Mouse (Mus musculus): ENCODE measurements around the gene Pde4d. TPM values are rescaled to one million over a fixed set of nuclear protein-coding genes. Genes with fewer than 3 reads are reported as not detected.
"Not testable (repeated sequence)": the region's sequence is repeated elsewhere in the genome, so short reads cannot be mapped to it uniquely, and the experiment has no call there.

Pde4d gene
- polyA plus RNA-seq, 1 experiment from 2014 or later, result 9.8 TPM

GRCm38 (mm10) chr13:108766020-108766727 is 316.4 kb downstream of the Pde4d start:
- Histone ChIP-seq H3K9me3 (no peaks in the 10 kb centered on the region), H3K36me3 (replicated peaks) (no peaks in the 10 kb centered on the region), H3K4me1 (no peaks in the 10 kb centered on the region), H3K27ac (no peak overlapping the region), H3K27me3 (ENCODE audit: poor library complexity, severe bottlenecking) (no peaks in the 10 kb centered on the region), H3K4me3 (no peak overlapping the region)
- no peak for DNase-seq (ENCODE audit: extremely low spot score, low spot score)
- WGBS, result 82% methylated on average over 11 of the region's 11 CpGs

- Histone ChIP-seq H3K4me3 (no peak overlapping the region), H3K27ac (no peak overlapping the region), H3K4me1 (no peaks in the 10 kb centered on the region), H3K36me3 (replicated peaks) (no peaks in the 10 kb centered on the region), H3K27me3 (ENCODE audit: poor library complexity, severe bottlenecking) (no peaks in the 10 kb centered on the region), H3K9me3 (no peaks in the 10 kb centered on the region)
- DNase-seq (ENCODE audit: extremely low spot score, low spot score), result no peak
- WGBS, result 85% methylated on average over 3 of the region's 3 CpGs
Measured at GRCm38 (mm10) chr13:108769465-108770056, 319.8 kb downstream of the Pde4d start.

- Histone ChIP-seq H3K4me3 (no peak overlapping the region), H3K4me1 (no peaks in the 10 kb centered on the region), H3K9me3 (no peaks in the 10 kb centered on the region), H3K36me3 (replicated peaks) (no peaks in the 10 kb centered on the region), H3K27me3 (ENCODE audit: poor library complexity, severe bottlenecking) (no peaks in the 10 kb centered on the region), H3K27ac (no peak overlapping the region)
- no peak for DNase-seq (ENCODE audit: extremely low spot score, low spot score)
- 74% methylated on average over 3 of the region's 3 CpGs for WGBS
Measured at GRCm38 (mm10) chr13:108772386-108772785, 322.6 kb downstream of the Pde4d start.

GRCm38 (mm10) chr13:108774981-108775380 is 325.2 kb downstream of the Pde4d start:
- Histone ChIP-seq H3K4me3 (no peak overlapping the region), H3K27ac (no peak overlapping the region), H3K27me3 (ENCODE audit: poor library complexity, severe bottlenecking) (no peaks in the 10 kb centered on the region), H3K36me3 (replicated peaks) (no peaks in the 10 kb centered on the region), H3K4me1 (no peaks in the 10 kb centered on the region), H3K9me3 (no peaks in the 10 kb centered on the region)
- no peak for DNase-seq (ENCODE audit: extremely low spot score, low spot score)
- WGBS, result 85% methylated on average over 1 of the region's 1 CpGs

GRCm38 (mm10) chr13:108775882-108776281 is 326.1 kb downstream of the Pde4d start:
- DNase-seq (ENCODE audit: extremely low spot score, low spot score), result no peak
- Histone ChIP-seq H3K9me3 (no peaks in the 10 kb centered on the region), H3K4me3 (no peak overlapping the region), H3K4me1 (no peaks in the 10 kb centered on the region), H3K36me3 (replicated peaks) (no peaks in the 10 kb centered on the region), H3K27ac (no peak overlapping the region), H3K27me3 (ENCODE audit: poor library complexity, severe bottlenecking) (no peaks in the 10 kb centered on the region)
- 89% methylated on average over 7 of the region's 7 CpGs for WGBS

- 76% methylated on average over 3 of the region's 3 CpGs for WGBS
- DNase-seq (ENCODE audit: extremely low spot score, low spot score); H3K27me3 ChIP-seq (ENCODE audit: poor library complexity, severe bottlenecking); H3K9me3 ChIP-seq; H3K36me3 ChIP-seq (replicated peaks); H3K4me3 ChIP-seq; H3K27ac ChIP-seq; H3K4me1 ChIP-seq: not testable (repeated sequence)
Measured at GRCm38 (mm10) chr13:108797620-108798019, 347.9 kb downstream of the Pde4d start.

GRCm38 (mm10) chr13:108809191-108809590 is 359.4 kb downstream of the Pde4d start:
- Histone ChIP-seq H3K27ac (no peak overlapping the region), H3K36me3 (replicated peaks) (no peaks in the 10 kb centered on the region), H3K27me3 (ENCODE audit: poor library complexity, severe bottlenecking) (no peaks in the 10 kb centered on the region), H3K9me3 (no peaks in the 10 kb centered on the region), H3K4me3 (no peak overlapping the region), H3K4me1 (no peaks in the 10 kb centered on the region)
- WGBS, result 93% methylated on average over 7 of the region's 7 CpGs
- DNase-seq (ENCODE audit: extremely low spot score, low spot score), result no peak

- no peaks in the 10 kb centered on the region for H3K4me1 ChIP-seq
- no peaks in the 10 kb centered on the region for H3K27me3 ChIP-seq (ENCODE audit: poor library complexity, severe bottlenecking)
- no peak overlapping the region for H3K27ac ChIP-seq
- no peaks in the 10 kb centered on the region for H3K36me3 ChIP-seq (replicated peaks)
- H3K9me3 ChIP-seq, result no peaks in the 10 kb centered on the region
- no peak overlapping the region for H3K4me3 ChIP-seq
- DNase-seq (ENCODE audit: extremely low spot score, low spot score), result no peak
- 67% methylated on average over 3 of the region's 3 CpGs for WGBS
Measured at GRCm38 (mm10) chr13:108812956-108813355, 363.2 kb downstream of the Pde4d start.

GRCm38 (mm10) chr13:108819846-108820408 is 370.2 kb downstream of the Pde4d start:
- Histone ChIP-seq H3K27ac (no peak overlapping the region), H3K4me3 (no peak overlapping the region), H3K4me1 (no peaks in the 10 kb centered on the region), H3K9me3 (no peaks in the 10 kb centered on the region), H3K36me3 (replicated peaks) (no peaks in the 10 kb centered on the region), H3K27me3 (ENCODE audit: poor library complexity, severe bottlenecking) (no peaks in the 10 kb centered on the region)
- WGBS, result 82% methylated on average over 6 of the region's 6 CpGs
- DNase-seq (ENCODE audit: extremely low spot score, low spot score), result no peak

GRCm38 (mm10) chr13:108820487-108820886 is 370.7 kb downstream of the Pde4d start:
- Histone ChIP-seq H3K27ac (no peak overlapping the region), H3K4me3 (no peak overlapping the region), H3K4me1 (no peaks in the 10 kb centered on the region), H3K36me3 (replicated peaks) (no peaks in the 10 kb centered on the region), H3K27me3 (ENCODE audit: poor library complexity, severe bottlenecking) (no peaks in the 10 kb centered on the region), H3K9me3 (no peaks in the 10 kb centered on the region)
- DNase-seq (ENCODE audit: extremely low spot score, low spot score), result no peak
- 91% methylated on average over 2 of the region's 2 CpGs for WGBS

- Histone ChIP-seq H3K9me3 (no peaks in the 10 kb centered on the region), H3K27ac (no peak overlapping the region), H3K36me3 (replicated peaks) (no peaks in the 10 kb centered on the region), H3K4me1 (no peaks in the 10 kb centered on the region), H3K4me3 (no peak overlapping the region), H3K27me3 (ENCODE audit: poor library complexity, severe bottlenecking) (no peaks in the 10 kb centered on the region)
- DNase-seq (ENCODE audit: extremely low spot score, low spot score), result no peak
- WGBS, result 94% methylated on average over 7 of the region's 7 CpGs
Measured at GRCm38 (mm10) chr13:108821270-108821669, 371.5 kb downstream of the Pde4d start.

- Histone ChIP-seq H3K36me3 (replicated peaks) (no peaks in the 10 kb centered on the region), H3K4me3 (no peak overlapping the region), H3K27ac (no peak overlapping the region), H3K4me1 (no peaks in the 10 kb centered on the region), H3K27me3 (ENCODE audit: poor library complexity, severe bottlenecking) (no peaks in the 10 kb centered on the region), H3K9me3 (no peaks in the 10 kb centered on the region)
- WGBS, result 94% methylated on average over 8 of the region's 8 CpGs
- no peak for DNase-seq (ENCODE audit: extremely low spot score, low spot score)
Measured at GRCm38 (mm10) chr13:108824638-108825310, 375.0 kb downstream of the Pde4d start.

- no peaks in the 10 kb centered on the region for H3K4me1 ChIP-seq
Measured at GRCm38 (mm10) chr13:108825501-108825900, 375.8 kb downstream of the Pde4d start.

More at GRCm38 (mm10) chr13:108825501-108825900, 375.8 kb downstream of the Pde4d start:
- H3K4me3 ChIP-seq, result no peak overlapping the region
- DNase-seq (ENCODE audit: extremely low spot score, low spot score), result no peak
- WGBS, result 93% methylated on average over 6 of the region's 6 CpGs
- H3K27me3 ChIP-seq (ENCODE audit: poor library complexity, severe bottlenecking), result no peaks in the 10 kb centered on the region
- no peak overlapping the region for H3K27ac ChIP-seq
- H3K36me3 ChIP-seq (replicated peaks), result no peaks in the 10 kb centered on the region
- H3K9me3 ChIP-seq, result no peaks in the 10 kb centered on the region

Data from forebrain, embryonic 10.5 days (tissue).